Mouse (Mus musculus): ENCODE data around the gene Vsx2. TPM values are rescaled to one million over a fixed set of nuclear protein-coding genes. Genes with fewer than 3 reads are reported as not detected.
"Not testable (repeated sequence)": the region's sequence is repeated elsewhere in the genome, so short reads cannot be mapped to it uniquely, and the experiment has no call there.

Vsx2 gene
- polyA plus RNA-seq, 1 experiment from 2014 or later: not detected

DNA sequence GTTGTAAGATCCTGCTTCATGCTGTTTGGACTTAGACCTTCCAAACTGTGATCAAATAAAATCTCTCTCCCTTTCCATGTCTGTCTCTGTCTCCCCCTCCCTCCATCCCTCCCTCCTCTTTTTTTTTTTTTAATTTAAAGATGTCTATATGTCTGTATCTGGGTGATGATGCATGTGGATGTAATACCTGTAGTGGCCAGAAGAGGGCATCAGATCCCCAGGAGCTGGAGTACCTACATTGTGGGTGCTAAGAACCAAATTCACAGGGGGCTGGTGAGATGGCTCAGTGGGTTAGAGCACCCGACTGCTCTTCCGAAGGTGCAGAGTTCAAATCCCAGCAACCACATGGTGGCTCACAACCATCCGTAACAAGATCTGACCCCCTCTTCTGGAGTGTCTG is 30.0 kb upstream of the Vsx2 start:
- not testable (repeated sequence) for H3K9me3 ChIP-seq (replicated peaks; ENCODE audit: control insufficient read depth, low read length); H3K9ac ChIP-seq (ENCODE audit: low read length); DNase-seq (ENCODE audit: low spot score); H3K4me2 ChIP-seq (ENCODE audit: low read length); ATAC-seq; H3K27me3 ChIP-seq (replicated peaks; ENCODE audit: control insufficient read depth, insufficient read depth, low read length); H3K27ac ChIP-seq (ENCODE audit: low read depth, low read length); H3K36me3 ChIP-seq (ENCODE audit: control insufficient read depth, insufficient read depth, low read length); H3K4me3 ChIP-seq (ENCODE audit: low read depth, low read length)
- WGBS: 92% methylated on average over 3 of the region's 3 CpGs
- peaks cover 17% of the 10 kb centered on the region for H3K4me1 ChIP-seq (ENCODE audit: control insufficient read depth, insufficient read depth, low read length)

DNA sequence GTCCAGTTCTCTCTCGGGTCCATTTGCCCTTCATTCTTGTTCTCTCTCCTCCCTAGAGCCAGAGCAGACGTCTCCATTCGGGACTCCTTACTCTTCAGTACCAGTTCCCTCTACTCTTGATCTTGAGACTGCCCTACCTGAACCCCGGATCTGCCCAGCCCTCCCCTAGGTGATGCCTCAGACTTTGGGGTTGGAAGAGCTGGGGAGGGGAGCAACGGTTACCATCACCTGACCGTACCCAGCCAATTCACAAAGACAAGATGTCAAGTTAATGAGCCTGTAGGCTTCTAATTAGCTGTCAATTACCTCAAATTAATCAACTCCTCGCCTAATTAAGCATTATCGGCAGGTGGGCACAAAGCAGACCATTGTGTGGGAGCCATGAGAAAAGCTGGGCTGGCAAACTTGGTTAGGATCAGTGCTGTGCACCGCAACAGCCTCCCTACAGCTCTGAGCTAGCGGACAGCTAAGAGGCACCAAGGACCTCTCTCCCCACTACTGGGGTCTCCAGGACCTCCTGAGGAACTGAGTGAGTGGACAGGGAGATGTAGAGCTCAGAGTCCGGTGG is 28.1 kb upstream of the Vsx2 start:
- DNase-seq (ENCODE audit: low spot score) (peak; percentile 73), ATAC-seq (peak; percentile 57)
- no peaks in the 10 kb centered on the region for H3K36me3 ChIP-seq (ENCODE audit: control insufficient read depth, insufficient read depth, low read length)
- peaks cover 17% of the 10 kb centered on the region for H3K4me1 ChIP-seq (ENCODE audit: control insufficient read depth, insufficient read depth, low read length)
- H3K27me3 ChIP-seq (replicated peaks; ENCODE audit: control insufficient read depth, insufficient read depth, low read length): no peaks in the 10 kb centered on the region
- no peaks in the 10 kb centered on the region for H3K9me3 ChIP-seq (replicated peaks; ENCODE audit: control insufficient read depth, low read length)
- no peak overlapping the region for H3K4me2 ChIP-seq (ENCODE audit: low read length)
- peak overlapping the region; percentile 44 for H3K27ac ChIP-seq (ENCODE audit: low read depth, low read length)
- no peak overlapping the region for H3K4me3 ChIP-seq (ENCODE audit: low read depth, low read length)
- 19% methylated on average over 11 of the region's 11 CpGs for WGBS
- no peak overlapping the region for H3K9ac ChIP-seq (ENCODE audit: low read length)

DNA sequence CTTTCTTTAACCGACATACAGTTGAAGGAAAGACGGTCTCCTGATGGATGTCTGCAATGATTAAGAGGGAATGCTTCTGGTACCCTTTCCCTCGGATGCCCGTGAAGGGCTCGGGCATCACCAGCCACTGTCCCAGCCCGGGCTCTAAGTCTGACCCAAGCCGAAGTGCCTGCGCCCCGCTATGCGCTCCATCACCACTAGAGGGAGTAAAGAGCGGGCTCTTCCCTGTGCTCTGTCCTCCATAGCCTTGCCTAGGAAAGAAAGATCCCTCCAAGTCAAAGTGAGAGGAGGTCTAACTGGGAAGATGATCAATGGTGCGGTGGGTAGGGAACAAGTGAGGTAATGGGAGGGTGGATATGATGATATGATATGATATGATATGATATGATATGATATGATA is 23.5 kb upstream of the Vsx2 start:
- peak; percentile 78 for DNase-seq (ENCODE audit: low spot score)
- Histone ChIP-seq H3K27me3 (replicated peaks; ENCODE audit: control insufficient read depth, insufficient read depth, low read length) (no peaks in the 10 kb centered on the region), H3K4me2 (ENCODE audit: low read length) (no peak overlapping the region)

DNA sequence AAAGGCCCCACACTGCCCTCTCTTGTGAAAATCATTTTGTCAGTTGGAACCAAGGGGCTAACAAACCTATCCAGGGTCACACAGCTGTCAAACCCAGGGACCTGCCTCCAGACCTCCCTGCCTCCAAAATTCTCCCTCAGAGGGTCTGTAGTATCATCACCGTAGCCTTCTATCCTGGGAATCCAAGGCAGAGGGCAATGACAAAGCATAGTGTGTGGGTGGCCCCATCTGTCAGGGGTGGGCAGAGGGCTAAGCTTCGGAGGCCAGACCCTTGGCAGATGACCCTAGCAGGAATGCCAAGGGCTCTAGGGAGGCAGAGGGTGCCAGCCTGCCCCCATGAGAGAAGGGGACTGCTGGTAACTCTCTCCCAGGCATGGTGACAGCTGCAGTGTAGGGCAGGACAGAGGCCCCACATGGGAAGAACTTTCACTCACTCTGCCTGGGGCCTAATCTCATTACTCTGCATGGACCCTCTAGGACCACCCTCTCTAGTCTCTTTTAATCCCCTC is 22.9 kb upstream of the Vsx2 start:
- Histone ChIP-seq H3K27me3 (replicated peaks; ENCODE audit: control insufficient read depth, insufficient read depth, low read length) (no peaks in the 10 kb centered on the region), H3K4me2 (ENCODE audit: low read length) (no peak overlapping the region), H3K4me1 (ENCODE audit: control insufficient read depth, insufficient read depth, low read length) (peaks cover 11% of the 10 kb centered on the region), H3K9me3 (replicated peaks; ENCODE audit: control insufficient read depth, low read length) (no peaks in the 10 kb centered on the region), H3K27ac (ENCODE audit: low read depth, low read length) (no peak overlapping the region), H3K36me3 (ENCODE audit: control insufficient read depth, insufficient read depth, low read length) (no peaks in the 10 kb centered on the region), H3K9ac (ENCODE audit: low read length) (no peak overlapping the region), H3K4me3 (ENCODE audit: low read depth, low read length) (no peak overlapping the region)
- no peak for ATAC-seq
- DNase-seq (ENCODE audit: low spot score): no peak
- WGBS: 68% methylated on average over 2 of the region's 2 CpGs

More for the DNA sequence above, 23.5 kb upstream of the Vsx2 start:
- Histone ChIP-seq H3K9me3 (replicated peaks; ENCODE audit: control insufficient read depth, low read length) (no peaks in the 10 kb centered on the region), H3K36me3 (ENCODE audit: control insufficient read depth, insufficient read depth, low read length) (no peaks in the 10 kb centered on the region), H3K9ac (ENCODE audit: low read length) (no peak overlapping the region), H3K4me1 (ENCODE audit: control insufficient read depth, insufficient read depth, low read length) (peaks cover 17% of the 10 kb centered on the region), H3K4me3 (ENCODE audit: low read depth, low read length) (no peak overlapping the region), H3K27ac (ENCODE audit: low read depth, low read length) (no peak overlapping the region)
- peak; percentile 82 for ATAC-seq
- 6% methylated on average over 12 of the region's 12 CpGs for WGBS

DNA sequence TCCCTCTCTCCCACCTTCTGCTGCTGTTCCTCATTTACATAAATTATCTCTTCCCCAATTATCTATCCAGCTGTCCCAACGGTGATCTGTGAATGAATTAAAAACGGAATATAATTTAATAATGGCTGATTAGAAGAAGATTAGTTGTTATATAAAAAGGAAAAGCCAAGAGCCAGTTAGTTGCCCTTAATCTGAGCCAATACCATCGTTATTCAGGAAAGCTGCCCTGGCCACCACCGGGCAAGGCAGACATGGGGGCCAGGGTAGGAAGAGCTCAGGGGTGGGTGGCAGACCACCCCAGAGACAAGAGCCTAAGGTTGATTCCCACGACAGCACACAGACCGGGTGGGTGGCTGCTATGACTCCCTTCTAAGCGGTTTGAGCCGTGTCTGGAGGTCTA is 21.3 kb upstream of the Vsx2 start:
- no peak overlapping the region for H3K4me3 ChIP-seq (ENCODE audit: low read depth, low read length)
- peaks cover 6% of the 10 kb centered on the region; the same call in 1 of the 2 replicates for H3K4me1 ChIP-seq (ENCODE audit: control insufficient read depth, insufficient read depth, low read length)
- no peaks in the 10 kb centered on the region for H3K9me3 ChIP-seq (replicated peaks; ENCODE audit: control insufficient read depth, low read length)
- ATAC-seq (no peak), DNase-seq (ENCODE audit: low spot score) (no peak)
- H3K9ac ChIP-seq (ENCODE audit: low read length): no peak overlapping the region
- 28% methylated on average over 8 of the region's 8 CpGs for WGBS
- no peaks in the 10 kb centered on the region for H3K27me3 ChIP-seq (replicated peaks; ENCODE audit: control insufficient read depth, insufficient read depth, low read length)
- no peaks in the 10 kb centered on the region for H3K36me3 ChIP-seq (ENCODE audit: control insufficient read depth, insufficient read depth, low read length)
- H3K27ac ChIP-seq (ENCODE audit: low read depth, low read length): no peak overlapping the region
- no peak overlapping the region for H3K4me2 ChIP-seq (ENCODE audit: low read length)

DNA sequence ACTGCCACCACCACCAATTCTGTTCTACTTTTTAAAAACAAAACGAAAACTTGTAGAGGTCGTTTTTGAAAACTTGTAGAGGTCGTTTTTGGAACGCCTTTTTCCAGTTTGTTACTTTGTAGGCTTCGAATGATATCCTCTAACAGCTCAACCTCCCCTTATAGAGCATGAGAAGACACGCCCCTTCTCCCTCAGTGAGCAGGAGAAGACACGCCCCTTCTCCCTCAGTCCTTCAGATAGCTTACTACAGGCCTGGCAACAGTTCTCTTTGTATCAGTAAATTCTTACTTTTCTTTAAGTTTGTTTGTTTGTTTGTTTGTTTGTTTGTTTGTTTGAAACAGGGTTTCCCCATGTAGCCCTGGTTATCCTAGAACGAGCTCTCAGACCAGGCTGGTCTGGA is 14.3 kb upstream of the Vsx2 start:
- no peak overlapping the region for H3K4me3 ChIP-seq (ENCODE audit: low read depth, low read length)
- WGBS: 56% methylated on average over 8 of the region's 8 CpGs
- H3K27ac ChIP-seq (ENCODE audit: low read depth, low read length): no peak overlapping the region
- no peaks in the 10 kb centered on the region for H3K27me3 ChIP-seq (replicated peaks; ENCODE audit: control insufficient read depth, insufficient read depth, low read length)
- no peak overlapping the region for H3K9ac ChIP-seq (ENCODE audit: low read length)
- no peak overlapping the region for H3K4me2 ChIP-seq (ENCODE audit: low read length)
- DNase-seq (ENCODE audit: low spot score) (no peak), ATAC-seq (no peak)
- H3K9me3 ChIP-seq (replicated peaks; ENCODE audit: control insufficient read depth, low read length): no peaks in the 10 kb centered on the region
- no peaks in the 10 kb centered on the region for H3K4me1 ChIP-seq (ENCODE audit: control insufficient read depth, insufficient read depth, low read length)
- H3K36me3 ChIP-seq (ENCODE audit: control insufficient read depth, insufficient read depth, low read length): no peaks in the 10 kb centered on the region

DNA sequence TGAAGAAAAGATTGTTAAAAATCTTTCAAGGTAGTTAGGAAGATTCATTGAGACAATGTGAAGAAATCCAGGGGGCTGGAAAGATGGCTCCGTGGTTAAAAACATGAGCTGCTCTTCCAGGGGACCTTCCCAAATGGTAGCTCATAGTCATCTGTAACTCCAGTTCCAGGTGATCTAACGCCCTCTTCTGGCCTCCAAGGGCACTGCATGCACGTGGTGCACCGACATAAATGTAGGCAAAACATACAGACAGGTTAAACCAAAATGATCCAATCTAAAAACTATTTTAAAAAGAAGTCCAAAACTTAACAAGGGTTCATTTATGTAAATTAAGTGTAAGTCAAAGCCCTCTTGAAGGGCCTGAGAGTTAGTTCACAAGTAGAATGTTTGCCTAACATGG is 7.0 kb upstream of the Vsx2 start:
- Histone ChIP-seq H3K4me2 (ENCODE audit: low read length) (no peak overlapping the region), H3K9me3 (replicated peaks; ENCODE audit: control insufficient read depth, low read length) (no peaks in the 10 kb centered on the region), H3K4me1 (ENCODE audit: control insufficient read depth, insufficient read depth, low read length) (no peaks in the 10 kb centered on the region), H3K9ac (ENCODE audit: low read length) (no peak overlapping the region), H3K27ac (ENCODE audit: low read depth, low read length) (no peak overlapping the region), H3K4me3 (ENCODE audit: low read depth, low read length) (no peak overlapping the region), H3K36me3 (ENCODE audit: control insufficient read depth, insufficient read depth, low read length) (no peaks in the 10 kb centered on the region), H3K27me3 (replicated peaks; ENCODE audit: control insufficient read depth, insufficient read depth, low read length) (peaks cover 3% of the 10 kb centered on the region; the same call in 1 of the 2 replicates)
- ATAC-seq (no peak), DNase-seq (ENCODE audit: low spot score) (no peak)
- 45% methylated on average over 4 of the region's 4 CpGs for WGBS

DNA sequence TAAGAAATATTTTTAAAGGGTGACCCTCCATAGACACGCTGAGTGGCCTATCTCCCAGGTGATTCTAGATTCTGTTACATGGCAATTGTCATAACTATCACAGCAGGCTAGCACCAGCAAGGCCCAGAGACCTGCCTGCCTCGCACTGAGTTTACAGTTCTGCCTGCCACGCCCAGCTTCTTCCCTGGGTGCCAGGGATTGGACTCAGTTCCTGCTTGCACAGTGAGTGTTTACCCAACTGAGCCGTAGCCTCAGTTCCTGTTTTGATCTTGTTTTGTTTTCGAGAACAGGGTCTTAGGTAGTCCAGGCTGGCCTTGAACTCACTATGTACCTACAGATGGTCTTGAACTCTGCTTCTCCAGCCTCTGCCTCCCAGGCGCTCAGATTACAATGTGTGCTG is 2.0 kb upstream of the Vsx2 start:
- ATAC-seq: no peak

DNA sequence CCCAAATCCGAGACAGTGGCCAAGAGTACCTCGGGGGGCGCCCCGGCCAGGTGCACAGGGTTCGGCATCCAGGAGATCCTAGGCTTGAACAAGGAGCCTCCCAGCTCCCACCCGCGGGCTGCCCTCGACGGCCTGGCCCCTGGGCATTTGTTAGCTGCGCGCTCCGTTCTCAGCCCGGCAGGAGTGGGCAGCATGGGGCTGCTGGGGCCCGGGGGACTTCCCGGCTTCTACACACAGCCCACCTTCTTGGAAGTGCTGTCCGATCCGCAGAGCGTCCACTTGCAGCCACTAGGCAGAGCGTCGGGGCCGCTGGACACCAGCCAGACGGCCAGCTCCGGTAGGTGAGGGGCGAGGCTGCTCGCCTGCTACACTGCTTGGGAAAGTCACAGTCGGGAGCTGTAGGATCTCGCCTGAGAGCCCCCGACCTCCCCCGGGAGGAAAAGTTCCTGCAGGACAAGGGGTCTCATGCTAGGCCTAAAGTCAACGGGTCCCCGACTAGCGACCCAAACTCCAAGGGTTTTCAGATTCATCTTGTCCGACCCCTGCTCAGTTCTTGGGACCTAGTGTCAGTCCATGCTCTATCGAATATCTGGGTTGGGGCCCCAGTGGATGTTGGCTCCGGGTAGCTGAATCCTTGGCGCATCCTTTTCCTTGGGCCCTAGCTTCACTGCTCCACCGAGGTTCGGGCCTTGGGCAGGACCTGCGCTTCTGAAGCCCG is 573 bp downstream of the Vsx2 start:
- DNase-seq (ENCODE audit: low spot score): peak; percentile 8
- 0 out of 2 replicates have a peak overlapping the region, but pooled peaks have one; percentile 6 for H3K4me3 ChIP-seq (ENCODE audit: low read depth, low read length)
- H3K9me3 ChIP-seq (replicated peaks; ENCODE audit: control insufficient read depth, low read length): no peaks in the 10 kb centered on the region
- H3K4me2 ChIP-seq (ENCODE audit: low read length): peak overlapping the region; percentile 28
- peak; percentile 32; the same call in 1 of the 2 replicates for ATAC-seq
- peaks cover 55% of the 10 kb centered on the region for H3K27me3 ChIP-seq (replicated peaks; ENCODE audit: control insufficient read depth, insufficient read depth, low read length)
- WGBS: 2% methylated on average over 39 of the region's 40 CpGs
- H3K36me3 ChIP-seq (ENCODE audit: control insufficient read depth, insufficient read depth, low read length): no peaks in the 10 kb centered on the region
- no peak overlapping the region for H3K9ac ChIP-seq (ENCODE audit: low read length)
- no peak overlapping the region for H3K27ac ChIP-seq (ENCODE audit: low read depth, low read length)
- H3K4me1 ChIP-seq (ENCODE audit: control insufficient read depth, insufficient read depth, low read length): peaks cover 7% of the 10 kb centered on the region

More for the DNA sequence above, 2.0 kb upstream of the Vsx2 start:
- Histone ChIP-seq H3K9ac (ENCODE audit: low read length) (no peak overlapping the region), H3K4me2 (ENCODE audit: low read length) (no peak overlapping the region), H3K36me3 (ENCODE audit: control insufficient read depth, insufficient read depth, low read length) (no peaks in the 10 kb centered on the region), H3K27me3 (replicated peaks; ENCODE audit: control insufficient read depth, insufficient read depth, low read length) (peaks cover 37% of the 10 kb centered on the region), H3K4me3 (ENCODE audit: low read depth, low read length) (no peak overlapping the region), H3K9me3 (replicated peaks; ENCODE audit: control insufficient read depth, low read length) (no peaks in the 10 kb centered on the region), H3K27ac (ENCODE audit: low read depth, low read length) (no peak overlapping the region), H3K4me1 (ENCODE audit: control insufficient read depth, insufficient read depth, low read length) (peaks cover 7% of the 10 kb centered on the region)
- DNase-seq (ENCODE audit: low spot score): no peak
- 84% methylated on average over 6 of the region's 6 CpGs for WGBS
